Mouse (Mus musculus): ENCODE data around the gene Cd244a. TPM values are rescaled to one million over a fixed set of nuclear protein-coding genes. Genes with fewer than 3 reads are reported as not detected.
A peak's percentile ranks its signal among the peaks of the same experiment; 100 is the strongest.

Cd244a gene
- total RNA-seq, 2 experiments from 2014 or later: 0.25 to 0.44 TPM

DNA sequence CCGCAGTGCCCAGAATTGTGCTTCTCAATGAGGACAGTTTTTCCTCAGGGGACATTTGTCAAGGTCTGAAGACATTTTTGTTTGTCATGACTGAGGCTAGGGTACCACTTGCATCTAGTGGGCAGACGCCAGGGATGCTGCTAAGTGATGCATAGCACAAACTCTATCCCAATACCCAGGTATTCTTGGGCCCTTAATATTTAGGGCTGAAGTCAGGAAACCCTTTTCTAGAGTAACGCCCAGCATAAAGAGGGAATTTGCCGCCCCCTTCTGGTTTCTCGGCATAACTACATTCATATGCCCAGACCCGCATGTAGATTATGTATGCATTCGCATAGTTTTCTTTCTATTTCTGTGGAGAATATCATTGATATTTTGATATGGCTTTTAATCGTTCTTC lies 7.8 kb downstream of the Cd244a start:
- intact Hi-C loops (cut with DNase I): loop anchor here (2.0 kb wide), 2 partner anchors 62 to 206 kb away; partner anchors contain the start of gene Klhdc9
- DNase-seq (ENCODE audit: low spot score): no peak

DNA sequence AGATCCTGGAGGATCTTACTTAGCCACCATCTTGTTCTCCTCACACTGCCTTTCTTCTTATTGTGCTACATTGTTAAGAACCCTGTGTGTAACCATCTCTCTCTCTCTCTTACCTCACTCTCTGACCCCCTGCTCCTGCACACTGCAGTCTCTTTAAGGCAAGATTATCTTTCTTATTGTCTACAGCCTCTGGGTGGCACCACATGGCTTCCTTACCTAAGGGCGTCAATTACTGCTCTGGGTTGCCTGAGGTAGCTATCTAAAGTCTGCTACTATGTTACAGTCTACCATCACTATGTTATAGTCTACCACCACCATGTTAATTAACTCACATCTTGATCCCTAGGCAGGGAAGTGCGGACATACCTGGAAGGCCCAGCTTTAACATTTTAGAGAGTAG lies 9.4 kb downstream of the Cd244a start:
- no peak for DNase-seq (ENCODE audit: low spot score)
- intact Hi-C loops (cut with DNase I): no loop called here

DNA sequence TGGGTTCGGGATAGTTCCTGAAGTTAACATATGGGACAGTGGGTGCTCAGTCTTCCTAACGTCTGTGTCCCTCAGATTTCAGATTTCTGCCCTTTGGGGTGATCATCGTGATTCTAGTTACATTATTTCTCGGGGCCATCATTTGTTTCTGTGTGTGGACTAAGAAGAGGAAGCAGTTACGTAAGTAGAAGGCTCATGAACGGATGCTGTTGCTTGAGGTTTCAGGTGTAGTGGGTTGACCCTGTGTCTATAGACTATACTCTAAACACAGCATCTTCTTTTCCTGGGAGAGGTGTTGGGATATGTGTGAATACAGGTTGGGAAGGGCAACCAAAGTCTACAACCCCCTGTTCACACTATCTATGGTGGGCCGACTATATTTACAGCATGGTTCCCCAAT lies 18.2 kb downstream of the Cd244a start:
- DNase-seq (ENCODE audit: low spot score): no peak
- intact Hi-C loops (cut with DNase I): no loop called here

DNA sequence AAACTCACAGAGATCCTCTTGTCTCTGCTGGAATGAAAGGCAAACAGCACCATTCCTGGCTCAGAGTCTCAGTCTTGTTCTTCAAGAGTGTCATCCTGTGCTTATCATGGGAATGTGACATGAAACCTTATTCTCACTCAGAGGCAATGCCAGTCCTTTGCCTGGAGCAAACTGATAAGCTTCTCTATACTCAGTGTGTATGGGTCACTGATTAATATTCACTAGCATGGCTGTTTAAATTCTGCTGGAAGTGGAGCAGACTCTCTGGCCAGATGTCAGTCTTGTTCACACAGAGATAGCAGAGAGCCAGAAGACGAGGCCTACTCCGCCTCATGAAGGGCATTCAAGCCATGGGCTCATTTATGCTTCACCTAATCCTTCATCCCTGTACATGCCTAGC lies 25.6 kb downstream of the Cd244a start:
- intact Hi-C loops (cut with DNase I): no loop called here
- DNase-seq (ENCODE audit: low spot score): no peak

DNA sequence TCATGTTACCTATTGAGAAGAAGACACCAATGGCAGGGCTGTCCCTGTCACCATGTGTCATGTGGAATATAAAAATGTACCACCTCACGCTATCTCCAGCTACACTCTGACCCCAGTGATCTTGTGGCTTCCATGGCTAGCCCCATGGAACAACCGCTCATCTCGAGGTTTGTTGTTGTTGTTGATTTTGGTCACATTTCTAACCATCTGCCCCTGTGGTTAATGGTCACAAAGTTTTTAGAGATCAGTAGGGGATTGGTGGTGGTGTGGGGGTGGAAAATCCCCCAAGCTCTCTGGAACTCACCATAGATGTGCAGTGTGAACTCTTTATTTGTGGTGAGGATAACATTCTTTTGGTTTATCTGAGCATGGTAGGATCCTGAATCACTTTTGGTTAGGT lies 45.7 kb downstream of the Cd244a start:
- intact Hi-C loops (cut with DNase I): no loop called here
- no peak for DNase-seq (ENCODE audit: low spot score)

DNA sequence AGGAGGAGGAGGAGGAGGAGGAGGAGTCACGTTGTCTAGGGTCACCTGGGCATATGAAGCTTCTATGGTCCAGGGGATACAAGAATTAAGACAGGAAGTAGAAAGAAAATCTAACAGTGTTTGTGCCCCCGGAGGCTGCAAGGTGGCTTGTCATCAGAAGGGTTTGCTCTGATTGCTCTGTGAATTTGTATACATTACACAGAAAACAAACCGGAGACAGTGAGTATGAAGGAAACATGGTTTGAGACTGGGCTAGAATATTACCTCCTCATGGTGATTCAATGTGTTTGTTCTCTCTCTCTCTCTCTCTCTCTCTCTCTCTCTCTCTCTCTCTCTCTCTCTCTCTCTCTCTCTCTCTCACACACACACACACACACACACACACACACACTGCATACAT lies 47.7 kb downstream of the Cd244a start:
- intact Hi-C loops (cut with DNase I): no loop called here

DNA sequence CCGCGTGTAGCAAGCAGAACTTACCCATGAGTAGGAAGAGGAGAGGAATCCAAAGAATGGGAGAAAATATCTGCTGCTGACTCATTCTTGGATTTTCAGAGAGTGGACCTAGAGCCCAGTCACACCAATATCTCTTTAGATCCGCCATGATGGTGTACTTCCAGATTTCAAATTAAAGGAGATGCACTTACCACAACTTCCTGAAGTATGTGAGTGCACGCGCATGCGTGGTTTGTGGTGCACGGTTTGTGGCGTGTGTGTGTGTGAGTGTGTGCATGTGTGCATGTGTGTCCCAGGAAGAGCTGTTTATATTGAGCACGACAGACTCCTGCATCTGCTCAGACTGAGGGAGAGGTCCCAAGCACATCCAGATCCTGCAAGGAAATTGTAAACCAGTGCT lies 48.2 kb downstream of the Cd244a start, which contains the start of gene Ly9:
Ly9 (minus strand) TSS at position 235 of the 400 bp plus-strand sequence.
- DNase-seq (ENCODE audit: low spot score): no peak

More for the DNA sequence above, 47.7 kb downstream of the Cd244a start:
- no peak for DNase-seq (ENCODE audit: low spot score)

DNA sequence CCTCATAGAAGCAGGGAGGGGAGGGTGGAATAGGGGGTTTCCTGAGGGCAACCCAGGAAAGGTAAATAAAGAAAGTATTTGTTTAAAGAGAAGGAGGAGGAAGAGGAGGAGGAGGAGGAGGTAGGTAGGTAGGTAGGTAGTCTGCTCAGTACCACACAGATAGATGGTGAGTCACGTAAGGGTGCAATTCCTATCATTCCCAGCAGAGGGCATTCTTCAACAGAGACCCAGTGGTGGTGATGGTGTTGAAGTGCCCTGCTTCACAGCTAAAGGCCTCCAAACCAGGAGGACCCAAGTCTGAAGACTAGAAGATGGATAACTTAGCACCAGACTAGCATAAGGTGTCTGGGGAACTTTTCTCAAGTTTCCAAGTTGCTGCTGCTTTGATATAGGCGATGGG lies 51.0 kb downstream of the Cd244a start:
- intact Hi-C loops (cut with DNase I): no loop called here
- no peak for DNase-seq (ENCODE audit: low spot score)

More for the DNA sequence above, 48.2 kb downstream of the Cd244a start, which contains the start of gene Ly9:
- intact Hi-C loops (cut with DNase I): no loop called here

DNA sequence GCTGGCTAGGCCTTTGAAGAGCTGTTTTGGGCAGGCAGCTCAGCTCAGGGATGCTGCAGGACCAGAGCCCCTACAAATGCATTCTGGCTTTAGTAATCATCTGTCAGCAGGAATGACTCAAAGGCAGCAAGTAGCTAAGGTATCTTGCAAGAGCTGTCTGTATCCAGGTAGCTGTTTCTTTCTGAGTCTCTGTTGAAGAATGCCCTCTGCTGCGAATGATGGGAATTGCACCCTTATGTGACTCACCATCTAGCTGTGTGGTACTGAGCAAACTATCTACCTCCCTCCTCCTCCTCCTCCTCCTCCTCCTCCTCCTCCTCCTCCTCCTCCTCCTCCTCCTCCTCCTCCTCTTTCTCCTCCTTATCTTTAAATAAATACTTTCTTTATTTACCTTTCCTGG lies 51.8 kb downstream of the Cd244a start:
- intact Hi-C loops (cut with DNase I): no loop called here
- no peak for DNase-seq (ENCODE audit: low spot score)

DNA sequence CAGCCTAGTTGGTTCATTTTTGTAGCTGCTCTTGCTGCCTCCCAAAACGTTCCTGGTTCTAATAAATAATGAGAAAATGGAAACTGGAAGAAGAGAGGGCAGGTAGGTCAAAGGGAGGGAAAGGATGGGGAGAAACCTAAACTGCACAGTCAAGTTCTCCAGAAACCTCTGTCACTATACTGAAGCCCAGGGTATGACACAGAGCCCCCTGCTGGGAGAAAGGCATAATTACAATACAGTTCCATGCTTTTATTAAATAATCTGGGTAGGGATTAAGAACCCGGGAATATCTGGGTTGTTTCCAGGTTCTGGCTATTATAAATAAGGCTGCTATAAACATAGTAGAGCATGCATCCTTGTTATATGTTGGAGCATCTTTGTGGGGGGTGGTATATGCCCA lies 55.0 kb downstream of the Cd244a start:
- no peak for DNase-seq (ENCODE audit: low spot score)
- intact Hi-C loops (cut with DNase I): no loop called here

DNA sequence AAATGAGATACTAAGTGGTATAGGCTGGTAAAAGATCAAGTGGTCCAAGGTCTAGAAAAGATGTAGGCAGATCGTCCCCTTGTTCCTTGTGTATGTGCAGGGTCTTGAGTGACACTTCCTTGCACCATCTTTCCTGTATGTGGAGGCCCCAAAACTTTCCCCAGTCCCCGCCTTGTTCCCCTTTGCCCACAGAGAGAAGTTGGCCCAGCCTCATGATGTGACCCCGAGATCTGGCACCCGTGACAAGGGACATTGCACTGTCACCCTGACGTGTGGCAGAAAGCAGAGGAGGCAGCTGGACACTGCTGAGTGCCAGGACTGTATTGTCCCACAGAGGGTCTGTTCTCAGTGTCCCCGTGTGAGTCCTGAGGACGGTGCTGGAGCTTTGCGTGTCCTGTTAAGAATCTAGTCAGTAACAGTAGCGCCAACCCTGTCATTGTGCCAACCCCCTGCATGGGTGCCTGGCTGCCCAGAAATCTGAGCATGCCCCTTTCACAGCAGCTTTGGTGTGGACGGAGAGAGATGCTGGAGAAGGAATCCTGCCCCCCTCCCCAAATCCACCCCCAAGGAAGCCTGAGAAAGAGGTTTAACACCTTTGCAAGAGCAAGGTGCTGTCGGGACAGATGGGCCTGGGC lies 58.0 kb downstream of the Cd244a start:
- intact Hi-C loops (cut with DNase I): no loop called here
- DNase-seq (ENCODE audit: low spot score): no peak

DNA sequence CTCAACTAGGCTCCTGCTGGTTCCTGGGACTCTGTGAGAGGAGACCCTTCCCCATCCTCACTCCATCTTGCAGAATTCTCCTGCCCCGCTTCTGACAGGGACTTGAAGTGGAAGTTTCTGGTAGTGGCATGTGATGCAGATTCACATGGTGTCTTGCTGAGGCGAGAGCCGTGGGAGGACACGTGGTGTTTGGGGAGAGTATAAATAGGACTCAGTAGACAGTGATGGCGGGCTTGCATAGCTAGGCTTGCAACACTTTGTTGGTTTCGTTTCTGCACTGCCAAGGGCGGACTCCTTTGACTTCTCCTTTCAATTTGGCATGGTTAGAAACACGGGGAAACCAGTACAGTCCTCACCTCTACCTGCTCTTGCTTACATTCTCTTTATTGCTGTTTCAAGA lies 60.0 kb downstream of the Cd244a start:
- intact Hi-C loops (cut with DNase I): no loop called here
- peak; percentile 21 for DNase-seq (ENCODE audit: low spot score)

DNA sequence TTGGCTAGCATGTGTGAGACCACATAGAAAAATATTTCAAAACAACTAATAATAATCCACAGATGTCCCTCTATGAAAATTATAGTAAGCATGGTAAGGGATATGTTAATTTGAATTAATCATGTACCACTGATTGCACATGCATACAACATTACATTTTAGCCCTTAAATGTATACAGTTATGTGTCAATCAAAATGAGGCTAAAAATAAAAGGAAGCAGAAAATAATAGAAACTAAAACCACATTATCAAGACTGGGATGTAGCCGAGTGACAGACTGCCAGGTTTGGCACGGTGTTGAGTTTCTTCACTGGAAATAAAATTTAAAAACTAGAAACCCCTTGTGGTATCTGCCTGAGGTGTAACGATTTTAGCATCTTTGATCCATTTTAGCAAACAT lies 60.7 kb downstream of the Cd244a start:
- DNase-seq (ENCODE audit: low spot score): no peak
- intact Hi-C loops (cut with DNase I): no loop called here

DNA sequence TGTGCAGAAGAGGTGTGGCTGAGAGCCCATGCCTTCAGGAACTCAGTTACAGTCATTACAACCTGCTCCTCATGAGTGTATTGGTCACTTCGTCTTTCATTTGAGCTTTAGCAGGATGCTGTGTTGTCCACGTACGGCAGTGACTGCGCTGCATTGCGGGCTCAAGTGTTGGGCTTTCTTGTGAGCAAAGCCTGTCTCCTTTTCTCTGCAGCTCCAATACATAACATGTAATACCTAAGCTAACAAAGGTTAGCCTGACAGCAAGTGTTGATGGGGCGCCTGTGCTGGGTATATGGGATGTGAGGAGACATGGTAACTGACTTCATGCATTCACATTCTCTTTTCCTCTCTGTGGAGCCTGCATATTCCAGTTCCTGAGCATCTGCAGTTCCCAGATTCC lies 61.1 kb downstream of the Cd244a start:
- DNase-seq (ENCODE audit: low spot score): no peak
- intact Hi-C loops (cut with DNase I): no loop called here

DNA sequence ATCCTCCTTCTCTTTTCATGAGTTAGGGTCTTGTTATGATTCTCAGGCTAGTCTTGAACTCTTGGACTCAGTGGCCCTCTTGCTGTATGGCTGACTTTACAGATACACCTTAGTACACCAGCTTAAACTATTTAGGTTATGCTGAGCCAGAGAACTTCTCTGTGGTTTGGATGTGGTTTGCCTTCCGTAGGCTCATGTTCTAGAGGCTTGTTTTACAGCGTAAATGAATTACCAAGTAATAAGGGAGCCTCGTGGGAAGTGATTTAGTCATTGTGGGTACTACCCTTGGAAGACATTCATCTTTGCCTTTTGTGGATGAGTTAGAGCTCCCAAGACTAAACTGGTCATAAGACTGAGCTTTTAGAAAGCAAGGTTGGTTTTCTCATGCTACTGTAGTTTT lies 68.8 kb downstream of the Cd244a start:
- intact Hi-C loops (cut with DNase I): no loop called here
- no peak for DNase-seq (ENCODE audit: low spot score)

DNA sequence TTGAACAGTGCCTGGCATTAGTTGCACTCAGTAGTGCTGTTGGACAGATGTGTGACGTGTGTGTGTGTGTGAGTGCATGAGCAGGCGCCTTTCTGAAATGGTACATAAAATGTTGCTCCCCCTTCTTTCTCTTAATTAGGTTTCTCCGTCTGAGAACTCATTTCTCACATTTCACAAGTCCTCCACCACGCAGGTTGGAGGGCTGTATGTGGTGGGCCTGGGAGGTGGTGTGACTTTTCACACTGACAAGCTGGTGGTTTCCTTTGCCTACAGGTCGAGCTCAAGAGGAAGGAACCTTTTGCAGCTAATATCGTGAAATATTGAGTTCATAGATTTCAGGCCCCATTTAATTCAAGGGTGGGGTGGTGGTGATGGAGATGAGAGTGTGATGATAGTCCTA lies 70.2 kb downstream of the Cd244a start:
- intact Hi-C loops (cut with DNase I): no loop called here
- no peak for DNase-seq (ENCODE audit: low spot score)

DNA sequence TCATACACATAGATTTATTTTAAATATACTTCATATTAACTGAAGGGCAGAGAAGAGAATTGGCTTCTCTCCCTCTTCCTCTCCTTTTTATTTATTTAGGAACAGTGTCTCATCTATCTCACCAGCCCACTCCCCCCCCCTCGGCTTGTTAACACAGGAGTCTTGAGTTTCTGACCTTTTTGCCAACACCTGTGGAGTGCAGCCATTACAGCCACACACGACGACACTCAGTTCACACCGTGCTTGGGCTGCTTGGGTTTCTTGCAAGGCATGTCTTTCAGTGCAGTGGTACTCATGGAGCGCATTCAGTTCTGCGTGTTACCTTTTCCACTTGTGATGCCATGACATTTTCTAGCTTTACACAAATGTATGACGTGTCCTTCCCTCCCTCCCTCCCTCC lies 71.0 kb downstream of the Cd244a start:
- intact Hi-C loops (cut with DNase I): no loop called here

DNA sequence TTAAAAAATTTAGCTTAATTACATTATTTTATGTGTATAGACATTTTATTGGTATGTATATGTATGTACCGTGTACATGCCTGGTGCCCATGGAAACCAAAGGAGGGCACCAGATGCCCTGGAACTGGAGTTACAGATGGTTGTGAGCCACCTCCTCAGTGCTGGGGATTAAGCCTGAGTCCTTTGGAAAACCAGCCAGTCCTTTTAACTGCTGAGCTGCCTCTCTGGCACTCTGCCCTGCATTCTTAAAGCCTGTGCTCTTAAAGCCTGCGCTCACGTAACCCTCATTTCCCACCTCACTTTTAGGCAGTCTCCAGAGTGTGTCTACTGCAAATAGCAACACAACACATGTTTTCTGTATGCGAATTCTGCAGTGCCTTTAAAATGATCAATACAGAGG lies 71.9 kb downstream of the Cd244a start:
- DNase-seq (ENCODE audit: low spot score): no peak
- intact Hi-C loops (cut with DNase I): no loop called here

More for the DNA sequence above, 71.0 kb downstream of the Cd244a start:
- no peak for DNase-seq (ENCODE audit: low spot score)

DNA sequence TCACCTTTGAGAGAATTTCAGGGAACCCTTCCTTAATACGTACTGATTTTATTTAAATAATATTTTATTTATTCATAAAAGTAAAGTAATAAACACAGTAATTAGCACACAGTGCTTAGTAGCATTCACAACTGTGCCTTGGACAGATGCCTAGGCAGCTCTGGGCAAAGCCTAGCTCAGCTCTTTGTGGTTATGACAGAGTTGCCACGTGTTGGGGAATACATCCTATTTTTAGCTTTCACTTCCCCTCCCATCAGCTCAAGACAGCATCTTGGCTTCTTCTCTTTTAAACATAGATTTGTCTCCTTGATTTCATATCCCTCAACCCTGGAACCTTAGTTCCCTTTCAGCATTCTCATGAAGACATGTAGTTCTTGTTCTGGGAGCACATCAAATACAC lies 72.5 kb downstream of the Cd244a start:
- DNase-seq (ENCODE audit: low spot score): no peak
- intact Hi-C loops (cut with DNase I): no loop called here

DNA sequence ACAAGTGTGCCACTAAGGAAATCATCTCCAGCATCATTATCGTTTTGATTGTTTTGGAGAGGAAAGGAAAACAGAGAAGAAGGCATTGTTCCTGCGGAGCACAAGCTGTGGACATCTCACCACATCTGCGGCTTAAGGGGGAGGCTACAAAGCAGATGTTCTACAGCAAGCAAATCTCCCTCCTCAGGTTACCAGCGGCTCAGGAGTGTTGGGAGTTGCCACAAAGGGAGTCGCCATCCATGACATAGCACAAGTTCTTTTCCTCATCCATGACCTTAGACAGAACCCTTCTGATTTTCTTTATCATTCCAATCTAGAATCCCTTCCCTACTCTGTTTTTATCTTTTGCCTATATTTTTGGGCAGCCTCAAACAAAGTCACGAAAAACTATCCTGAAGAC lies 76.7 kb downstream of the Cd244a start:
- DNase-seq (ENCODE audit: low spot score): no peak

DNA sequence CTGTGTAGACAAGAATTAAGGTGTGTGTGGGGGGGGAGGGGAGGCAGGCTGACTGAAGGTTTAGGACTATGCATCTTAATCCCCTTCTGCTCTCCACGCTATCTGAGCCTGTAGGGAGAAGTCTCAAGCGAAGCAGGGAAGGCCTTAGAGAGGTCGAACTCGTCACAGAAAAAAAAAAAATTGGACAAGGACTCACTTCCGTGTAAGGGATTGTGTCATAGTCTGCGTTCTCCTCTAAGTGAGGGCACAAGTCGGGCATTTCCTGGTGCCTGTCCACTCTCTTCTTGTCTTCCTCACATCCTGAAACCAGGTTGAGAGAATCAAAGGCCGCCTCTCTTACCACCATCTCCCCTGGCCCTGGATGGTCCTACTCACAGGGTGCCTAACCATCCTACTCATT lies 78.1 kb downstream of the Cd244a start:
- intact Hi-C loops (cut with DNase I): no loop called here
- no peak for DNase-seq (ENCODE audit: low spot score)

More for the DNA sequence above, 76.7 kb downstream of the Cd244a start:
- intact Hi-C loops (cut with DNase I): no loop called here

DNA sequence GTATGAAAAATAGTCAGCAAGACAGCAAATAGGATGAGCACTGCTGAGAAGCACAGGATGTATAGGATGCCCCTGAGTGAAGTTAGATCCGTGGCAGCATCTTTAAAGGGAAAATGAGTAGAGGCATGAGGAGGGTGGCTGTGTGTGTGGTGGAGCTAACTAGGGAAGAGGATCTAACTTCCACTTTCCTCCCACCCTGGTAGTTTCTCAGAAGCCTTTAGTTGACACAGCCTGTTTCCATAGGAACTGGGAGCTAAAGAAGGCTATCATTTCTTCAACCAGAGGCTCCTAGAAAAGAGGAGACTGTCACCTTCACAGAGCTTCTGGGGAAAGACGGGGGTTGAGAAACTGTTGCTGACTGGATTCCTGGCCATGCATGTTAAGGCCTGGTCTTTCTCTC lies 79.7 kb downstream of the Cd244a start:
- intact Hi-C loops (cut with DNase I): no loop called here

More for the DNA sequence above, 79.7 kb downstream of the Cd244a start:
- DNase-seq (ENCODE audit: low spot score): no peak

All from heart, postnatal 25 days (tissue).